Mouse (Mus musculus) embryonic fibroblast, embryonic 13.5 days (primary cell): ENCODE measurements around the gene Slc25a36.

Experiments used
- CTCF ChIP-seq: IDR thresholded peaks from 2 replicates; pipeline ENCODE4 v1.5.1; 2011; ENCODE audit warnings: mild to moderate bottlenecking, control low read depth, low read length, moderate library complexity, borderline replicate concordance; ENCODE audit not compliant: insufficient read depth
- POLR2A ChIP-seq: IDR thresholded peaks from 2 replicates; pipeline ENCODE4 v1.6.1; 2011; ENCODE audit warnings: low read depth, mild to moderate bottlenecking, control low read depth, low read length, moderate library complexity

- TF ChIP-seq CTCF, result no peak
- no peak for TF ChIP-seq POLR2A
Observed at GRCm38 (mm10) chr9:97113555-97113929, 2.6 kb upstream of the Slc25a36 start.
